Mouse (Mus musculus) T-helper 1 cell (primary cell): ENCODE measurements around the gene 2010111I01Rik.
"Not testable (repeated sequence)": the region's sequence is repeated elsewhere in the genome, so short reads cannot be mapped to it uniquely, and the experiment has no call there.

Experiments
- in situ Hi-C: fragments of 300-600 bp; cut with MboI, MseI; formaldehyde crosslinking; loops from one replicate; pipeline ENCODE4 v1.15.1; 2025; ENCODE audit warnings: high pct_unique_total_duplicates

The 2010111I01Rik gene

DNA sequence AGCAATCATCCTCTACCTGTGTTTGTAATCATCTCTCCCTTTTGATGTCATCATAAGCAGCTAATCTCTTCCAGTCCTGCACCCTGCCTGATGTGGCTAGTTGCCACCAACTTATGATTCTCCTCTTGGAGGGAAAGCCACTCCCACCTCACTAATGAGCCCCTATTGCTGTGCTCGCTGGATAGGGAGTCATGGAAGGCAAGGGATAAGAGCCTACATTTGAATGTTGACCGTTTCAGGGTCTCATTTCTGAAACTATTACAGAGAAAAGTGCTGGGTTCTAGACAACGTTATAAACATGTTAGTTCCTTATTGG is 109.9 kb downstream of the 2010111I01Rik start:
- in situ Hi-C loops, result no loop called here

DNA sequence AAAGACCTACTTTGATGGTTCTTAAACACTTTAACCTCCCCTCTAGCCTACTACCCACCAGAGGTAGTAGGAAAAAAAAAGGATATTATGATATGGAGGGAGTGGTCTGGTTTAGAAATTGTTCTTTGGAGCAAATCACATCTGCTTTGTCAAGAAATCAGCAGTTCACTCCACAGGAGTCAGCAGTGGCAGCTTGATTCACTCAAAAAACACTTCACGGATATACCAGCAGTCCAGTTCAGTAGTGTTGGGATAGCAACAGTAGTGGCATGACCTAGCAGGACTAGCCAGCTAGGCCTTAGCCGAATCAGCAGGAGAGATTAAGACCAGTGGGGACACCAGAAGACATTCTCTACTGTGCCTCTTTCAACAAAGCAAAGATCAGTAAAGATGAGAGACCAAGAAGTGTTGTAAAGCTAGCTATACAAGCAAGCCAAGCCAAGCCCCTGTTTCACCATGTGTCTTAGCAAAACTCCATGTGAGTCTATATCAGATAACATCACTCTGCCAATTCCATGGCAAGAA is 110.7 kb downstream of the 2010111I01Rik start:
- in situ Hi-C loops, result no loop called here

DNA sequence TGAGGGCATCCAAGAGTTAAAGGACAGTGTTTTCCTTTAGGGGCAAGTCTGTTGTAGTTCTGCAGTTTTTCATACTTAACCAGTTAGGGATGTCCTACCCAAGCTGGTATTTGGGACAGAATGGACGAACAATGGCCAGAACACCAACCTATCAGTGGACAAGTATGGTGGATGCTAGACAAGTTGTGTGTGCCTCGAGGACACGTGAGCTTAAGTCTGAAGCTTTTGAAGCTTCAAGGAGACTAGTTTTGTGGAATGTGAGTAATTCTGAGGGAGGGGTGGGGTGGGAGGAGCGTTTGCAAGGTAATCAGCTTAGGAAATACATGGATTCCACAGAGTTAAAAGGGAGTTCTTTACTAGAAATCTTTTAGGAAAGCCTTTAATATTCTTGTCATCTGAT is 115.5 kb downstream of the 2010111I01Rik start:
- in situ Hi-C loops, result no loop called here

DNA sequence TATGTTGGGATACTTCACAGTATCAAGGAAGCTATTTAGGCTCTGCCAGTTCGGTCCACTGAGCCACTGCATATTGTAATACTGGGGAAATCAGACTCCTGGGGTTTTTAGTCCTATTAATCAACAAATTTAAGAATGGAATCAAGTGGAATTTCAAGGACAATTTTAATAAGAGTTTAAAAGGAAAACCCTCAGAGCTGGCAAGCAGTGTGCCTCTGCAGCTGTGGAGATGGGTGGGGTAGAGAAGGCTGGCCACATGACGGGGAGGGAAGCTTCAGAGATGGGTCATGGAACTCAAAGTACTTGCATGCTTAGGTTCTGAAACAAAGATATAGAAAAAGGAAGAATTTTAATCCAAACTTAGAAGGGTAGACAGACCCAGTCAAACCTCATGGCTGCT is 116.1 kb downstream of the 2010111I01Rik start:
- in situ Hi-C loops, result no loop called here

DNA sequence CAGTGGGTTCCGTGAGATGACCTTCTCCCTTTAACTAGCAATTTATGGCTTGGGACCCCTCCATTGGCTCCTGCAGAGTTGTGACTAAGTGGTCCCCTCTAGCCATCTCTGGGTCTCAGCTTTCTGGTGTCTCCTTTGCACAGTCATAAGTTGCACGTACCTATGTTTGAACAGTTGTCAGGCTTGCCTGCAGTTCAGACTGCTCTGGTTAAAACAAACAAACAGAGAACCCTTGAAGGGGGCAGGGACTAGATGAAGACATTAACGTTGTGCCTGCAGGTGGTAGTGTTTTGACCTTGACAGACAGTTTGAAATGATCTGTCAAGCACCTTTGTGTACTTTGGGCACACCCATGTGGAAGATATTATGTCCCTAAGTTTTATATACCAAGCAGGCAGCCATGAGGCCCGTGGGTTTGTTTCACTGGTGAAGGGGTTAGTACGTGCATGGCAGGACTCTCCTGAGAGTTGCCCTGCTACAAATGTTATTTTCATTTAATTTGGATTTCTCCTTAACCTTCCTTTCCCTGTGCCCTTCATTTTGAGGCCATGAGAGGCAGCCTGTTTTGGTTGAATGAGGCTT is 118.0 kb downstream of the 2010111I01Rik start:
- in situ Hi-C loops, result no loop called here

DNA sequence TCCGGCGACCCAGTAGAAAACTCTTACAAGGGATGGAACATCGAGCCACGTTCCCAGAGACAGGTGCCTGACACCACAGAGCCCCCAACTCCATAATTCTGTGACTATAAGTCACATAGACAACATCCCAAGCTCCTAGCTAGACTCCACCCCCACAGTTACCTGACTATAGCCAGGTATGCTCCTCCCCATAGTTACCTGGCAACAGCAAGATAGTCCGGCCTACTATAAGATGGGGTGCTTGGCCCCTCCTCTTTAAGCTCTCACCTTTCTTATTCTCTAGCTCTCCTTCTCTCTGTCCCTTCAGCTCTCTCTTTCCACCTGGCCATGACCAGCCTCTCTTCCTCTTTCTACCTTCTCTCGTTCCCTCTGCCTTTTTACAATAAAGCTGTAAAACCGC is 118.4 kb downstream of the 2010111I01Rik start:
- in situ Hi-C loops, result not testable (repeated sequence)

DNA sequence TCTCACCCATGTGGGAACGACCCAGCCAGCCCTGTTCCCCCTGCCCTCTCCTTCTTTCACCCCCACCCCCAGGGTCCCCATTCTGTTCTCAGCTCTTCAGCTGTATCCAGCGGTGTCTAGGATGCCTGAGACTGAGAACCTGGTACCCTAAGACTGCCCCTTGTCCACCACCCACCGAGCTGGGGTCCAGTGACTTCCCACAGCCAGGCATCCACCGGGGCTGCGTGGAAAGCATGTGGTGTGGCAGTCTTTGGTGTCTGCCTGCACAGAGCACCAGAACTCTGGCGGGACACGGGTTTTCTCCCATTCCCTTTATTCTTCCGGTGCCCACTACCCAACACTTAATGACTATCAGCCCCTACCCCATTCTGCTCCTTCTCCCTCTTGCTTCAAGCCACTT is 119.0 kb downstream of the 2010111I01Rik start:
- in situ Hi-C loops, result no loop called here

DNA sequence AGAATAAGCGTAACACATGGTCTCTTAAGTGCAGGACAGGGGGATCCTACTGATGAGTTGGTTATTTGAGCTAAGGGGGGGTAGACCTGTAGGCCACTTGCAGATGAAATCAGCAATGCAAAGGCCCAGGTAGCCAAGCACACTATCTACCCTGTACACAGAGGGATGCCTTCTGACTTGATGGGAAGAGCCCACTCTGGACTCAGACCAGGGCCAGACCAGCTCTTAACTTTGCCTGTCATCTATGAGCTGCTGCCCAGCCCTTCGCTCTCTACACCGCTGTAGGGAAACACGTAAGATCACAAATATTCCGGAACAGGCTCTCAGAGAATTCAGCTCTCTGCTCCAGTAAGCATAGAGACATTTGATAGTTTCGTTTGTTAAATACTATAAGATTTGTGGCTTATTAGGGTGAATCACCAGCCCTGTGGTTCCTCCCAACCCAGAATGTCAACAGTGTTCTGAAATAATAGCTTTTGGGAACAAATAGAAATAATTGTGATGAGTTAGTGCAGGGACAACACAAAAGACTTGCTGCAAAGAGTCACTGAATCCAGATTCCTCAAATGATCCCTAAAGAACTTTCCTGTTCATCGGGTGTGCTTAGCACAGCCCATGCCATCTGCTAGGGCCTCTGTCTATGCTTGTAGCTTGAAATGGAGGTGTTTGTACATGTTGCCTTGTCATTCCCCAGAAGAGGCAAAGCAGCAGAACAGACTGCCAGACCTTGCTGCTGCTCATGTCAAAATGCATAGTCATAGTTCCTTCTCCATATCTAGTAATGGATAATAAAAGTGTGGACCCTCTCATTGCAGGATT is 123.4 kb downstream of the 2010111I01Rik start:
- in situ Hi-C loops, result no loop called here

DNA sequence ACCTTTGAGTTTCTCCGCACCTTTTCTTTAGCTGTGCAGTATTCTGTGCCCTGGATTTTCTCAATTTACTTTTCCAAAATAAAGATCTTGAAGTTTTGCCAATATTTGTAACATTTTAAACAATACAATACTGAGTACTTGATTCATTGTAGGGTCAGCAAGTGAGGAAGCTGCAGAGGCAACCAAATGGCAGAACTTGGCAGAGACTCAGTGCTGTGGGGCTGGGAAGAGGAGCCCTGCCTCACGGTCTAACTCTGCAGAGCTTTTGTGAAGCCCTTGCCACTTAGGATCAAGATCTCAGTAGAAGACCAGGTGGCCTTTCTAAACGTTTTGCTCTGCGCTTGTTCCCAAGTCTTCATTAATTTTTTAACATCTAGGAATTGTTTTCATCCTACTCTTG is 124.8 kb downstream of the 2010111I01Rik start:
- in situ Hi-C loops, result no loop called here

DNA sequence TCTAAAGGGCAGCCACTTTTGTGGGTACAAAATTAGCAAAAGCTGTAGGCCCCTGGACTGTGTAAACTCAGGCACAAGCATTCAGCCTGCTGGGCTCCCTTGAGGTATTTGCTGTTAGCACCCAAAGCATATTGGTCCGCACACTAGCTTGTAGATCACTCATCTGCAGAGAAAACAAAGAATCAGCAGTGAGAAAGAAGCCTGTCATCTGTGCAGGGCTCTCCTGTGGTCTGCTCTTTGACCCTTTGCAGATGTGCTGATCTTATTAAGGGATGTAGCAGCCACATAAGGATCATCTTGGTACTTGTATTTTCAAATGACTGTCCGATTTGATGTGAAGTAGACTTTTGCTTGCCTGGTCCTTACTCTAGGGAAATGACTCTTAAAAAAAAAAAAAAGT is 126.6 kb downstream of the 2010111I01Rik start:
- in situ Hi-C loops, result no loop called here

DNA sequence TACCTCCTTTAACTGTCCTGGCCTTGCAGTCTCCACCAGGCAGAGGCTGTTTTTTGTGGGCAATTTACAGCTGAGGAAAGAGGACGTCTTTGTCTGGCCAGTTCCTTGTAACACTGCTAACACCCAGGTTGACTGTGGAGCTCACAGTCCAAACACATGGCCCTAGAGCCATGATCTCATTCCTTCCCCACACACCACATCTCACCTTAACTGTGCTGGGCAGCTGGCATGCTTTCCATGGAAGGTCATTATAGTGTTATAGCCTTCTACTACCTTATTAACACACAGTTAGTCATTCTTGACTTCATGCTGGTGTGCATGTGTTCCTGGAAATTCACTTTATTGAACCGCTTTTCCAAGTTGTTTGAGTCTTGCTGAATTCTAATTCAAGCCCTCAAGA is 127.6 kb downstream of the 2010111I01Rik start:
- in situ Hi-C loops, result no loop called here

DNA sequence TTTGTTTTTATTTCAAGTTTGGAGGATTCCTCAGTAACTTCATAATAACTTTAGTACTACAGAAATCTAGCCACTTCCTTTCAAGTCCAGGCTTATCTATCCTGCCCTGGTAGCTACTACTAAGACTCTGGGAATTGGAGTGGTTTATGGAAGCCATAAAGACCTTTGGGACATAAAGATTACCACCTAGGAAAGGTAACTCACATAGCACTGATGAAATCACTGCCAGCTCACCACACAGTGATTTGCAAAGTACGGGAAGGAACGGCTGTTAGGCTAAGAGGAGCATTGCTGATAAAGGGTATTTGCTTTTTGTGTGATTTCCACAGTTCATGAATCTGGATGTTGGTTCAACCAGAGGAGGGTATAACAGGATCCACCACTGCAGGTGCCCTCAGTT is 128.2 kb downstream of the 2010111I01Rik start:
- in situ Hi-C loops, result no loop called here

DNA sequence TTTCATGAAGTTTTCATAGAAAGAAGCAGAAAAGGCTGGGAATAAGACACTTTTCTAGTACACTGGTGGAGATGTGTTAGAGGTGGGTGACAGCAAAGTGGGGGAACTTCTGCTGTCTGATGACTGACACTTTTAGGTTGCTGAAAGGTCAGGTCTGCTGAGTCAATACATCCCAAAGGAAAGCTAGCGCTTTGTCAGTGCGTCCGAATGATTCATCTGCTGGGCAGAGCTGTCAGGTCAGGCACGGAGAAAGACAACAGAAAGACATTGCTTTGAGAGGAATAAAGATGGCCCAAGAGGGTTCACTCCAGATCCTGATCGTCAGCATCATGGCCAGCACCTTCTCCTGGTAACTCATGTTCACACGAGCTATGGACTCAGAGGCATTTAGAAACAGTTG is 128.9 kb downstream of the 2010111I01Rik start:
- in situ Hi-C loops, result no loop called here

DNA sequence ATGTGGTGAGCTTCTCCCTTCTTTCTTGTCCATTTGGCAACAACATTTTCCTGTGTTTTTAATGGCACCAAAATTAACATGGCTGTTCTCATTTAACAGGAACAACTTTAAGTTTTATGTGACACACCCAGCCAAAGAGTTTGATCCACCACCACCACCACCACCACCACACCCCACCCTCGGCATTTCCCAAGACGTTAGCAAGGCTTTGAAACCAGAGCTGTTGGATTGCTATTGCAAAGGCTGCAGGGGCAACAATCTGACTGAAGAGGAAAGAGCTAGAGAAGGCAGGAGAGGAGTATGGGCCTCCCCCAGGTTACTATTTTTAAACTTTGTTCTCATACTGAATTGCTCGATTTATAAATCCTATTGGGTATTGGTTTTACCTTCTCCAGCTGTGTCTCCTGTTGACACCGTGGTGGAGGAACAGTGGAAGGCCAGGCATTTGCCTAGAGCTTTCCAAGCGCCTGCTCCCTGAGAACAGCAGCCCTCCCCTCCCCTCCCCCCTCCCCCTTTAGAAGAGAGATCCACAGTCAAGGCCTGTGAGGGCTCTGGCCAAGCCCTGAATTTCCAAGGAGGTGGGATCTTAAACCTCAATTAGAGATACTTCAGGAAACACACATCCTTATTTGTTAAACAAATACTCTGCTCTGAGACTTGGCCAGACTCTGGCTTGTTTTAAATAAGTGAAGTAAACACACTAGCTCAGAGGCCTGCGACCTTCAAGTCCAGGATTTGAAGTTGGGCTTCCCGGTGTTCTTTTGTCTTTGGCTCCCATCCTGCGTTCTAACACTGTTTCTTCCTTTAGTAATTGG is 129.8 kb downstream of the 2010111I01Rik start:
- in situ Hi-C loops, result no loop called here

DNA sequence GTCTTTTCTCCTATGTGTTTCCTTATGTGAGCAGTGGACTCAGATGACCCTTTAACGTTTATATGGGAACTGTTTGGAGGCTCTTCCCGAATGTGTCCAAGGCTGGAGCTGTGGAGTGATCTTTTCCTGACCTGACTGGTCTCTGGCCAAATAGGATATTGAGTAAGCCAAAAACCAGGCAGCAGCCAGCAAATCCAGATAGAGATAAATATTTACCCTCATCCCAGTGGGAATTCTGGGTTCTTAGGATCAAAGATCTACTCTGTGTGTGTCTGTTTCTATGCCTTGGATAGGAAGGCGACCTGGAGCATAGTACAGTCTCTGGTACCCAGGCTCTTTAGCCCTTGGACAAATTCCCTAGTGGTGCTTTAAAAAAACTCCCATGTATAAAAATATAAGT is 132.1 kb downstream of the 2010111I01Rik start:
- in situ Hi-C loops, result no loop called here

DNA sequence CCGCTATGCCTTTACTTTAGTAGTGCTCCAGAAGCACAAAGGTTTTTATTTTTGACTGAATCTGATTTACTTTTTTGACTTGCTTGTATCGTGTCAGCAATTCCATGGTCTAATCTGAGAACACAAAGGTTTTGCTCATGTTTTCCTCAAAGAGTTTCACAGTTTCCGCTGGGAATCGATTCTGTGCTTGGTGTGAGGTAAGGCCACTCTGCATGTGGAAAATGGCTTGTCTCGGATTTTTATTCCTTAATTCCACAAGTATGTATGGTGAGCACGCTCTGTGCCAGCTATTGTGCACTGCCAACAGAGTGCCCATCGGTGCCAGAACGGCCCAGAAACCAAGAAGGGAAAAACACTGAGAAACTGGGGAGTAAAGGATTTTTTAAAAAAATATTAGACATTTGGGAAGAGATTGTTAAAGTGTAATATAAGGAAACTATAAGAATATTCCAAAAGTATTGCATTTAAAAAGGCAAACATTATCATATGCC is 132.8 kb downstream of the 2010111I01Rik start:
- in situ Hi-C loops, result no loop called here

DNA sequence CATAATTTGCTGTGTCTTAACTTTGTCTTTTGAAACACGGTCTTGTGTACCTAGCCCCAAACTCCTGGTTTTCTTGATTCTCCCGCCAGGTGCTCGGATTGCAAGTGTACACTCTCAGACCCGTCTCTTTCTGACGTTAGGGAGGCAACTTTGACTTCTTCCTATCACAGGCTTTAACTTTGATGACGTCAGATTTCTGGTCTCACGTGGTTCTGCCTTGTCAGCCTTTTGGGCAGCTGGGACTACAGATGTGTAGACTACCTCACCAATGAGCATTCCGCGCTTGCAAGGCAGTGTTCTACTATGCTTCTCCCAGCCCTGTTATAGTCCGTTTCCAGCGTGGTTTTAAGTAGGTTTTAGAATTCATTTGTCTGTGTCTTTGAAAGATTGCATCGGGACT is 137.1 kb downstream of the 2010111I01Rik start:
- in situ Hi-C loops, result no loop called here

DNA sequence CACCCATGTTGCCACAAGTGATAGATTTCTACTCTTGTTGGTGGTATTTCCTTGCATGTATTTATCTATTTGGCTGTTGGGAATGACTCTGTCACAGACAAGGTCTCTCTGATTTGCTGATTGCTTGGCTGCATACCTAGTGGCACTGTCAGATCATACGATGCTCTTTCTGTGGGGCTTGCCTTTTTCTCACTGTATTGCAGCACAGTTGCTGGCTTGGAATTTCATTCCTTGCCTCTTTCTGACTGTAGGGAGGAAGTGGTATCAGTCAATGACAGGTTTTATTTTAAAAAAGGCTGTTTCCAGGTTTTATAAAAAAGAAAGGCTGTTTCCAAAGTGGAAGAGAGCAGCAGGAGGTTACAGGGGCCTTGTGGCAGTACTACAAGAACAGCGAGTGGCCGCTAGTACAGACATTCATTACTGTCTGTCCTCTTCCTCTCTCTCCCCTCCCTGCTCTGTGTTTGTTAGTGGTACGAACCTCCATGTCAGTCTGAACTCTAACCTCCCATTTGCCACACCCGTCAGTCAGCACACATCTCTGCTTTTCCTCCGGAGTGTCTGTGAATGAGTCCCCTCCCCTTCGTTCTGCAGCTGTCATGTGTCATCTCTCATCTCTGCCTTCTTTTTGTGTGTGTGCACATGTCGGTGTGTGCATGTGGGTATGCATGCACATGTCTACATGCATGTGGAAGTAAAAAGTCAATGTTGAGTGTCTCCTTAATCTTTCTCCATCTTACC is 138.3 kb downstream of the 2010111I01Rik start:
- in situ Hi-C loops, result no loop called here

DNA sequence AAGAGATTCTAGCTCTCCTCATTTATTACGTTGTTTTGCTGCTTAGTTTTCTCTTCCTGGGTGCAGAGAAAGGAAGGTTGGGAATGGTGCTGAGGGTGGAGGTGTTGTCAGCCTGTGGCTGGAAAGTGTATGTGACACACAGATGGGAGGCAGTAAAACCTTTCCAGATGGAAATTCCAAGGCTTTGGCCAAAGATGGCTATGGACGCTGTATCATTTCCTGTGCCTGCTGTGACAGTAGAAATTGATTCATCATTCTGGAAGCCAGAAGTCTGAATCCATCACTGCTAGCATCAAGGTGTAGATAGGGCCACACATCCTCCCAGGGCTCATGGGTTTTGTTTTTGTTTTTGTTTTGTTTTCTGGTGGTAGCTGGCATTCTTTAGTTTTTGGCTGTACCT is 141.9 kb downstream of the 2010111I01Rik start:
- in situ Hi-C loops, result no loop called here

DNA sequence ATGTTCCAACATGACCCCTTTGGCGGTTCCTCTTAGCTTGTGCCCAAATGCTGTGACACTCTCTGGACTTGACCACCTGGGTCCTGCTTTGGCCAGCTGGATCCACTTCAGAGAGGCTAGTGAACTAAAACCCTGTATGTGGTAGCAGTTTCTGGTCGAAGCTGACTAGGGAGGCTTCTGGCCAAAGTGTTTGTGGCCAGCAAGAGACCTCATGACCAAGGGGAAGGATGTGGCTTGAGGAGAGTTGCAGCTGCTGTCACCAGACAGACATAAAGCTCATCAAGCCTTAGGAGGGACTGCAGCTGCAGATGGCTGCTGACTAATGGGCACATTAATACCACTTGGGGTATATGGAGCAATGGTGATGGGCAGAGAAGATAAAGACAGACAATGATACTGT is 143.9 kb downstream of the 2010111I01Rik start:
- in situ Hi-C loops, result no loop called here

DNA sequence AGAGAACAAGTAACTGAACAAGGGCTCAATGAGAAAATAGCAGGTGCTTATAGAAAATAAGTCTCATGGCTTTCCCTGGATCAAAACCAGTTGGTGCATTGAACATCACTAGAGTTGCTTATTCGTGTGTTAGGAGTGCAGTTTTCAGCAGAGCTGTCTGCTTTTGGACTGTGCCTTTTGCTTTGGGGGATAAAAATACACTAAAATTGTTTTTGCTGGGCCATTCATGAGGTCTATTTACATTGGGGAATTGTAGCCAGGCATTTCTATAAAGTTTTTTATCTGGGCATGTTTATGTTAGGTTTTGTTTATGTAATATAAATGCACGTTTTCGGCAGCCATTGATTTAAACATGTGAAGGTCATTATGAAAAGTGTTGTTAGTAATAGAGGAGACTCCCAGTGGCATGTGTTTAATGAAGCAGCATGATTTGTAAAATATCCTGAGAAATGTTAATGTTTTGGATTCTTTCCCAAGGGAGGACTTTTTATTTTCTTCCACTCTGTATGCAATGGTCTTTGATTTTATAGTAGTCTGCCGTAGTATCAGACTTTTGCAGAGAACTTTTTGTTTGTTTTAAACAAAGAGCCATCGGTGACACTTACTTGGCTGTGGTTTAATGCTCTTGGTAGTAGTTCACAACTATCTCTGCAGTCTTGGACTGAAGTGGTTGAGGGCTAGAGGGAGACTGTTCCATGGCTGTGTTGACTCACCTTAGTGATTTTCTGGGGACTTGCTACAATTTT is 146.8 kb downstream of the 2010111I01Rik start:
- in situ Hi-C loops, result no loop called here
